Mouse (Mus musculus) midbrain, postnatal 0 days (tissue): Measurements from ENCODE around the gene 1700123O20Rik. TPM values are rescaled to one million over a fixed set of nuclear protein-coding genes. Genes with fewer than 3 reads are reported as not detected.

ENCODE experiments used
- ATAC-seq: fragments of 200-750 bp; cut with Nextera tagmentation; 2 replicates; pipeline ENCODE4 v1.8.0; 2017; ENCODE audit warnings: moderate number of reproducible peaks, mild to moderate bottlenecking, moderate TSS enrichment, moderate library complexity; ENCODE audit not compliant: low FRiP score
- DNase-seq: peaks from one replicate; pipeline ENCODE4 v3.0.0-alpha.2; 2015; ENCODE audit warnings: low spot score
- H3K27ac ChIP-seq: fragments of 300-500 bp; sonication (generic); 2 replicates; pipeline ENCODE4 v1.5.1; 2014; ENCODE audit warnings: low read depth, mild to moderate bottlenecking, low read length, mixed read lengths
- H3K27me3 ChIP-seq: fragments of 300-500 bp; sonication (generic); 2 replicates; pipeline ENCODE4 v1.6.1; 2014; ENCODE audit warnings: low read length, control low read depth, mixed read lengths; ENCODE audit not compliant: insufficient read depth
- H3K36me3 ChIP-seq: fragments of 300-500 bp; sonication (generic); 2 replicates; pipeline ENCODE4 v1.6.1; 2014; ENCODE audit warnings: low read length, control low read depth, mixed read lengths; ENCODE audit not compliant: insufficient read depth
- H3K4me1 ChIP-seq: fragments of 300-500 bp; sonication (generic); 2 replicates; pipeline ENCODE4 v1.6.1; 2014; ENCODE audit warnings: mild to moderate bottlenecking, control low read depth, antibody characterized with exemption, low read length, mixed read lengths; ENCODE audit not compliant: insufficient read depth
- H3K4me2 ChIP-seq: fragments of 300-500 bp; sonication (generic); 2 replicates; pipeline ENCODE4 v1.6.1; 2014; ENCODE audit warnings: low read depth, mild to moderate bottlenecking, low read length, mixed read lengths; ENCODE audit not compliant: poor library complexity, severe bottlenecking
- H3K4me3 ChIP-seq: fragments of 300-500 bp; sonication (generic); 2 replicates; pipeline ENCODE4 v1.5.1; 2014; ENCODE audit warnings: low read depth, mild to moderate bottlenecking, low read length, moderate library complexity
- H3K9ac ChIP-seq: fragments of 300-500 bp; sonication (generic); replicated peaks from 2 replicates; pipeline ENCODE4 v1.6.1; 2014; ENCODE audit warnings: mild to moderate bottlenecking, low read length, moderate library complexity, mixed read lengths; ENCODE audit not compliant: poor library complexity, severe bottlenecking
- H3K9me3 ChIP-seq: fragments of 300-500 bp; sonication (generic); 2 replicates; pipeline ENCODE4 v1.6.1; 2016; ENCODE audit warnings: low read length, control low read depth
- CTCF ChIP-seq: IDR thresholded peaks from 2 replicates; pipeline ENCODE4 v1.5.1; 2016; ENCODE audit warnings: antibody characterized with exemption, mild to moderate bottlenecking
- WGBS: fragments of 180-500 bp; shearing (Covaris S2); extraction: QIAGEN DNeasy Blood & Tissue Kit; methylation state at CpG from one replicate; pipeline ENCODE4 v1.1.7; 2014; 5-methylcytosine and 5-hydroxymethylcytosine counted together
- polyA plus RNA-seq: library from polyadenylated mRNA; unstranded; fragments of >200 nt; fragmentation: Nextera tagmentation; extraction: Ambion mirVana; gene quantifications from 2 replicates; pipeline ENCODE4 v1.2.1, GENCODE M21; 2015
- total RNA-seq: library from RNA; depleted of rRNA; stranded (reverse); fragments of >200 nt; gene quantifications from 2 replicates; pipeline ENCODE4 v1.2.3, GENCODE M21; 2014

The 1700123O20Rik gene
- total and polyA plus RNA-seq, 2 experiments from 2014 or later, result 46.5 to 61.1 TPM

DNA sequence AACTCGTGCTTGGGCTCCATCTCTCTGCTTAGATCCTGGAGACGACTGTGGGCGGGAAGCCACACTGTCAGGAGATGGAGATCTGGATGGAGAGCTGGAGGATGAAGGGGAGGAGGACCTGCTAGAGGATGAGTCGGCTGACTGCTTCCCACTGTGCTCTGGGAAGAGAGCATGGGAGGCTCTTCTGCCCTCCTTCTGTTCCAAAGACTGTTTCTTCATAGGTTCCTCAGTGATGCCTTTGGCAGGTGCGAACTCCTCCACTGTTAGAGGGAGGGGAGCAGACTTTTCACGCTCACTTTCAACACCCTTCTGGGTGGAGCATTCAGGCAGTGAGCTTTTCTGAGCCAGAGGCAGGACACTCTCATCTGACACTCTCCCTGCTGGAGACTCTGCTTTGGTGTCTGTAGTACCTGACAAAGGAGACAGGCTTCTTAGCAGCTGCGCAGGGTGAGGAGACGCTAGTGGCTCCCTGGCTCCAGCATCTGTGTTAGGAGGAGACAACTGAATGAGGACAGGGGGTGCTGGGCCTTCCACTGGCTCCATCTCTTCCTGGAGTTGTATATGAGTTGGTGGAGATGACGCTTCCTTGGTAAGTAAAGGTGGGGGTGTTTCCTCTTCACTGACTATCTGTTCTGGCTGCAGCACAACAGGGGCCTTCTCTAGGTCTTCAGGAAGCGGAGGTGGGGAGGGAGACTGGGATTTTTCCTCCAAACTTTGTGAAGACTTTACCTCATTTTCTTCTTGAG is 21.4 kb upstream of the 1700123O20Rik start:
- no peak overlapping the region for H3K4me2 ChIP-seq
- no peak overlapping the region for H3K27ac ChIP-seq
- no peak for TF ChIP-seq CTCF
- no peaks in the 10 kb centered on the region for H3K27me3 ChIP-seq
- H3K9ac ChIP-seq, result no peak overlapping the region
- ATAC-seq (no peak), DNase-seq (no peak)
- peaks cover 55% of the 10 kb centered on the region for H3K36me3 ChIP-seq
- H3K9me3 ChIP-seq, result no peaks in the 10 kb centered on the region
- no peaks in the 10 kb centered on the region for H3K4me1 ChIP-seq
- WGBS, result 94% methylated on average over 10 of the region's 10 CpGs
- no peak overlapping the region for H3K4me3 ChIP-seq

DNA sequence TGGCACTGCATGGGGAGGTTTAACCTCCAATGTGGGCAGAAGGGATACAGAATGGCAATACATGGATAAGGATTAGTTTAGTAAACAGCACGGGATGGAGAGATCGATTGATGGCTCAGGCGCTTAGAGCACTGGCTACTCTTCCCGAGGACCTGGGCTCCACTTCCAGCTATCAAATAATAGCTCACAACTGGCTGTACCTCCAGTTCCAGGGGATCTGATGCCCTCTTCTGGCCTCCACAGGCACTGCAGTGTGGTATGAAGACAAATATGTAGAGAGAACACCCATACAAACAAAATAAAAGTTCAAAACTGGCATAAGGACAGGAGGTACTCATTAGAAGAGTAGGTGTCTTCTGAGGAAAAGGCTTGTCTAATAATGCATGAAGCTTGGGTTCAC is 16.6 kb upstream of the 1700123O20Rik start:
- 75% methylated on average over 4 of the region's 4 CpGs for WGBS
- ATAC-seq, result no peak
- H3K4me3 ChIP-seq, result no peak overlapping the region
- no peak overlapping the region for H3K9ac ChIP-seq
- peak; percentile 68 for TF ChIP-seq CTCF
- no peak overlapping the region for H3K4me2 ChIP-seq
- H3K27me3 ChIP-seq, result no peaks in the 10 kb centered on the region
- H3K9me3 ChIP-seq, result no peaks in the 10 kb centered on the region
- H3K36me3 ChIP-seq, result peaks cover 35% of the 10 kb centered on the region
- no peaks in the 10 kb centered on the region for H3K4me1 ChIP-seq
- DNase-seq, result no peak
- H3K27ac ChIP-seq, result no peak overlapping the region

DNA sequence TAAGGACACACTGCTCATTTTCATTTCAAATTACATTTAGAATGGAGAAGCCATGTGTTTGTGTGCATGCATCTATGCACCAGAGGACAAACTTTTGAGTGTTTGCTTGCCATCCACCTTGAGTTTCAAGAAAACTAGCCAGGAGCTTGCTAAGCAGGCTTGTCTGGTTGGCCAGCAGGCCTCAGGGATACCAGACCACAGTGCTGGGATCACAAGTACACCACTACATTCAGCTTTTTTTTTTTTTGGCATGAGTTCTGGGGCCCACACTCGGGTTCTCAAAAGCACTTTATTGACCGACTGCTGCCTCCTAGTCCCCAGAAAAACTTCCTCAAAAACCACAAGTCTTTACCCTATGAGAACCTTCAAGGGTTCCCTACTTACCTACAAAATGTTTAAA is 11.7 kb upstream of the 1700123O20Rik start:
- peaks cover 36% of the 10 kb centered on the region for H3K36me3 ChIP-seq
- no peak overlapping the region for H3K4me2 ChIP-seq
- no peak for DNase-seq
- H3K27ac ChIP-seq, result no peak overlapping the region
- no peaks in the 10 kb centered on the region for H3K4me1 ChIP-seq
- no peaks in the 10 kb centered on the region for H3K27me3 ChIP-seq
- ATAC-seq, result no peak
- H3K9me3 ChIP-seq, result no peaks in the 10 kb centered on the region
- 82% methylated on average over 2 of the region's 2 CpGs for WGBS
- TF ChIP-seq CTCF, result no peak
- no peak overlapping the region for H3K9ac ChIP-seq
- H3K4me3 ChIP-seq, result no peak overlapping the region

DNA sequence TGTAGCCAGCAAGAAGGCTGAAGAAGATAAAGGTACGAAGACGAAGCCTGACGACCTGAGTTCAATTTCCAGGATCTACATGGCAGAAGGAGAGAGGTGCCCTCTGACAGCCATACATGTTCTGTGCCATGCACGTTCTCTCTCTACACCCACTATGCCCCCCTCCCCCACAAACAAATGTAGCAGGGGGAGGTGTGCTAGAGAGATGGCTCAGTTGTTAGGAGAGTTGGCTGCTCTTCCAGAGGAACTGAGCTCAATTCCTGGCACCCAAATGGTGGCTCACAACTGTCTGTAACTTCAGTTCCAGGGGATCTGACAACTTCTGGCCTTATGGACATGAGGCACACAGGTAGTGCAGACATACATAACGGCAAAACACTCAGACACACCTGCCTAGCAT is 9.7 kb upstream of the 1700123O20Rik start:
- Histone ChIP-seq H3K27me3 (no peaks in the 10 kb centered on the region), H3K9me3 (no peaks in the 10 kb centered on the region), H3K4me2 (no peak overlapping the region), H3K27ac (no peak overlapping the region), H3K4me1 (no peaks in the 10 kb centered on the region), H3K9ac (no peak overlapping the region), H3K4me3 (no peak overlapping the region), H3K36me3 (peaks cover 41% of the 10 kb centered on the region)
- TF ChIP-seq CTCF, result no peak
- no peak for ATAC-seq
- no peak for DNase-seq
- 85% methylated on average over 5 of the region's 5 CpGs for WGBS

DNA sequence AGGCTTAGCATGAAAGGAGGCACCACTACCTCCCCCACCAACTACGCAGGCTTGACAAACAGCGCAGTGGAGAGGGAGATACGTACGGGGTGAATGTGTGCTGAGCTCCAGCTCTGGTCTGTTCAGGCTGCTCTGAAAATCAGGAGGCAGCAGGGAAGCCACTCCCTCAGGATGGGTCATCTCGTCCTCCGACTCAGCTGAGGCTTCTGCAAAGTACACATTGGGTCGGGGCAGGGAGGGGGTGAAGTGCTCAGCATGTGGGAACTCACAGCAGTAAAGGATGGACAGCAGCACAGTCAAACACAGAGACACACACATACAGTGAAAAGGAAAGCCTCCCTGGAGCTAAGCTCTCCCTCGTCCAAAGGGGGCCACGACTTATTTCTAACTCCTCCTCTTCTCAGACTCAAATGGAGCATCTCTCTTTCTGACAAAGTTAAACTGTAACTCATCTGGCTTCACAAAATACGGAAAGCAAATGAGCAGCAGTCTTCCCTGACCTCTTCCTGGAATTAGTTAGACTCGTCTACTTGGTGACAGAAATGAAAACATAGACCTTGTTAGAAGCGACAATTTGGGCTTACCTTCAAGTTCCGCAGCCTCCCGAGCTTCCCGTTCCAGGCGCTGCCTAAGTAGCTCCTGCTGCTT is 7.2 kb upstream of the 1700123O20Rik start:
- peaks cover 41% of the 10 kb centered on the region for H3K36me3 ChIP-seq
- H3K4me3 ChIP-seq, result no peak overlapping the region
- no peaks in the 10 kb centered on the region for H3K9me3 ChIP-seq
- H3K4me2 ChIP-seq, result no peak overlapping the region
- H3K27ac ChIP-seq, result no peak overlapping the region
- WGBS, result 88% methylated on average over 16 of the region's 16 CpGs
- DNase-seq, result no peak
- TF ChIP-seq CTCF, result no peak
- H3K9ac ChIP-seq, result no peak overlapping the region
- no peaks in the 10 kb centered on the region for H3K4me1 ChIP-seq
- ATAC-seq, result no peak
- H3K27me3 ChIP-seq, result no peaks in the 10 kb centered on the region

DNA sequence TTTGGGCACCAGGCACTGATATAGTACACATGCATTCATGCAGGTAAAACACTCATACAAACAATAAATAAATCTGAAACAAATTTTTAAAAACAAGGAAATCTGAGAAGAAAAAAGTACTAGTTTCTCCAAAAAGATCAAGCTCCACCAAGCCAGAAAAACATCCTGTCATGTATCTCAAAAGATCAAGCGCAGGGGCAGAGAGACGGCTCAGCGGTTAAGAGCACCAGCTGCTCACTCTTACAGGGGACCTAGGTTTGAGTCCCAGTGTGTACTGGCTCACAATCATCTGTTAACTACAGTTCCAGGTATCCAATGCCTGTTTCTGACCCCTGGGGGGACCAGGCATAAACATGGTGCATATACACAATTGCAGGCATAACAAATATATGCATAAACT is 3.6 kb upstream of the 1700123O20Rik start:
- H3K36me3 ChIP-seq, result peaks cover 21% of the 10 kb centered on the region; the same call in 1 of the 2 replicates
- 89% methylated on average over 3 of the region's 3 CpGs for WGBS
- H3K27me3 ChIP-seq, result no peaks in the 10 kb centered on the region
- no peak for TF ChIP-seq CTCF
- H3K4me3 ChIP-seq, result no peak overlapping the region
- H3K4me2 ChIP-seq, result no peak overlapping the region
- no peak overlapping the region for H3K9ac ChIP-seq
- no peaks in the 10 kb centered on the region for H3K9me3 ChIP-seq
- ATAC-seq (no peak), DNase-seq (no peak)
- H3K4me1 ChIP-seq, result peaks cover 2% of the 10 kb centered on the region; the same call in 1 of the 2 replicates
- H3K27ac ChIP-seq, result no peak overlapping the region
